Mouse (Mus musculus): Measurements from ENCODE around the gene Grm5. TPM values are rescaled to one million over a fixed set of nuclear protein-coding genes. Genes with fewer than 3 reads are reported as not detected.

The Grm5 gene
- not detected in 2 replicates for polyA plus RNA-seq (2012; rRNA removed; ENCODE audit: low replicate concordance)

DNA sequence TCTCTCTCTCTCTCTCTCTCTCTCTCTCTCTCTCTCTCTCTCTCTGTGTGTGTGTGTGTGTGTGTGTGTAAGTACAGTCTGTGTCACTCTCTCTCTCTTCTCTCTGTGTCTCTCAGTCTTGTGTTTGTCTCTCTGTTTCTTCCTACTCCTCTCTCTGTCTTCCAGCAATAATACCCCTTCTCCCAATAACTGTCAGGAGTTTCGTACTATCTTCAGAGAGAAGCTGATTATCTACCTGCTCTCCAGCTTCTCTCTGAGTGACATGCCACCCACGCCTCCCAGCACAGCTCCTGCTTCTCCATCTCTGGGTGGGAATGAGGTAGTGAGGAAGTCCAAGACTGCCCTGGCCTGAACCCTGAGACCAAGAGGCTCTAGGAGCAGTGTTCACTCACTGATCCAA lies at the start of gene Grm5:
Gene Grm5 (plus strand): TSS at position 301 of the 400 bp plus-strand sequence.

Other genes with a start within 250 kb of the Grm5 start
- 0.11 and 0.13 TPM in 2 replicates for gene Tyr, start 90.7 kb upstream of the Grm5 start, polyA plus RNA-seq (2012; rRNA removed; ENCODE audit: low replicate concordance)